18 mouse cellular contexts compared by ENCODE assay signal in genomic region chr7:29014984-29015383, GRCm38 (mm10). TPM values are rescaled to one million over a fixed set of nuclear protein-coding genes. Genes with fewer than 3 reads are reported as not detected.
DNase-seq lines count a peak whose midpoint lies in the region; ATAC-seq and TF ChIP-seq lines count a peak whose summit lies in the region.
"Had no signal": no experiment of that assay in that cellular context is flagged by ENCODE, and none has a peak within 500 bp of the region (broad histone marks: within the 10 kb centered on the region; RNA-seq: fewer than 3 reads in every experiment).

No protein-coding gene starts in this region.

- 93% methylated on average over 1 of the region's 1 CpGs for WGBS in hindbrain, postnatal 0 days
- 100% methylated on average over 1 of the region's 1 CpGs for WGBS in hindbrain, embryonic 14.5 days
- WGBS in lung, embryonic 14.5 days: 83% methylated on average over 1 of the region's 1 CpGs
- 91% methylated on average over 1 of the region's 1 CpGs for WGBS in liver, postnatal 0 days (ENCODE audit: insufficient replicate concordance)

- H3K4me2 ChIP-seq in hindbrain, postnatal 0 days (ENCODE audit: low read depth, low read length): no peak overlapping the region
- no peak overlapping the region for H3K4me2 ChIP-seq in hindbrain, embryonic 14.5 days (replicated peaks)
- no peak overlapping the region for H3K4me2 ChIP-seq in lung, embryonic 14.5 days
- no peak overlapping the region for H3K4me2 ChIP-seq in liver, postnatal 0 days (ENCODE audit: low read depth, low read length)
- H3K4me2 ChIP-seq: hindbrain, embryonic 13.5 days; kidney, embryonic 15.5 days; midbrain, embryonic 12.5 days had no signal

- no peak for TF ChIP-seq EP300 in liver, postnatal 0 days (IDR thresholded peaks at IDR 0.05; ENCODE audit: low read depth)

- no peak overlapping the region for H3K27ac ChIP-seq in hindbrain, postnatal 0 days
- no peak overlapping the region for H3K27ac ChIP-seq in hindbrain, embryonic 14.5 days
- H3K27ac ChIP-seq in lung, embryonic 14.5 days (ENCODE audit: low read depth): no peak overlapping the region
- no peak overlapping the region for H3K27ac ChIP-seq in liver, postnatal 0 days (ENCODE audit: low read depth)
- H3K27ac ChIP-seq: hindbrain, embryonic 13.5 days; kidney, embryonic 15.5 days; midbrain, embryonic 12.5 days had no signal

- H3K9me3 ChIP-seq in hindbrain, postnatal 0 days (ENCODE audit: low read length): no peaks in the 10 kb centered on the region
- no peaks in the 10 kb centered on the region for H3K9me3 ChIP-seq in hindbrain, embryonic 14.5 days (ENCODE audit: control insufficient read depth, low read length)
- 0 out of 2 replicates have a peak, but pooled peaks cover 4% of the 10 kb centered on the region for H3K9me3 ChIP-seq in lung, embryonic 14.5 days (ENCODE audit: low read depth, low read length)
- H3K9me3 ChIP-seq in liver, postnatal 0 days (ENCODE audit: low read length): 0 out of 2 replicates have a peak, but pooled peaks cover 2% of the 10 kb centered on the region
- H3K9me3 ChIP-seq: hindbrain, embryonic 13.5 days; kidney, embryonic 15.5 days; midbrain, embryonic 12.5 days had no signal

- no peak overlapping the region for H3K4me3 ChIP-seq in hindbrain, postnatal 0 days (ENCODE audit: low read length)
- H3K4me3 ChIP-seq in hindbrain, embryonic 14.5 days (replicated peaks; ENCODE audit: low read length): no peak overlapping the region
- H3K4me3 ChIP-seq in lung, embryonic 14.5 days (ENCODE audit: low read depth, low read length): no peak overlapping the region
- no peak overlapping the region for H3K4me3 ChIP-seq in liver, postnatal 0 days (ENCODE audit: low read depth, low read length)
- H3K4me3 ChIP-seq: hindbrain, embryonic 13.5 days; kidney, embryonic 15.5 days; midbrain, embryonic 12.5 days had no signal

- H3K9ac ChIP-seq in hindbrain, postnatal 0 days (replicated peaks; ENCODE audit: low read length): no peak overlapping the region
- no peak overlapping the region for H3K9ac ChIP-seq in hindbrain, embryonic 14.5 days
- H3K9ac ChIP-seq in lung, embryonic 14.5 days: no peak overlapping the region
- H3K9ac ChIP-seq in liver, postnatal 0 days (replicated peaks): no peak overlapping the region
- H3K9ac ChIP-seq: hindbrain, embryonic 13.5 days; kidney, embryonic 15.5 days; midbrain, embryonic 12.5 days had no signal

- DNase-seq in hindbrain, postnatal 0 days (ENCODE audit: low spot score): no peak
- no peak for DNase-seq in hindbrain, embryonic 14.5 days (ENCODE audit: low spot score)
- DNase-seq in lung, embryonic 14.5 days: no peak
- no peak for DNase-seq in lung, adult 18-20 months
- DNase-seq in ES-CJ7 (ENCODE audit: low read depth, low spot score) (peak; percentile 42), adipocyte (ENCODE audit: low spot score) (no peak)
- DNase-seq in liver, postnatal 0 days: no peak
- DNase-seq: adrenal gland, postnatal 25 days; cerebellum, postnatal 10 days; embryo, embryonic 11 days; heart, adult 18-20 months; lung, postnatal 36 days; right cerebral cortex, adult 18-20 months had no signal

- no peak for ATAC-seq in hindbrain, postnatal 0 days
- ATAC-seq in hindbrain, embryonic 14.5 days (ENCODE audit: low FRiP score): no peak
- no peak for ATAC-seq in lung, embryonic 14.5 days (ENCODE audit: insufficient read depth)
- ATAC-seq in liver, postnatal 0 days: no peak
- no peak for ATAC-seq in activated CD4-positive, CD25-positive, alpha-beta regulatory T cell, adult 4 months
- ATAC-seq: forebrain, embryonic 14.5 days had no signal

- no peaks in the 10 kb centered on the region for H3K4me1 ChIP-seq in hindbrain, postnatal 0 days (ENCODE audit: insufficient read depth, low read length)
- H3K4me1 ChIP-seq in hindbrain, embryonic 14.5 days (replicated peaks; ENCODE audit: control insufficient read depth, insufficient read depth, low read length): 0 out of 2 replicates have a peak, but pooled peaks cover 6% of the 10 kb centered on the region
- H3K4me1 ChIP-seq in lung, embryonic 14.5 days (ENCODE audit: insufficient read depth): no peaks in the 10 kb centered on the region
- H3K4me1 ChIP-seq in liver, postnatal 0 days (ENCODE audit: insufficient read depth): peaks cover 4% of the 10 kb centered on the region; the same call in 1 of the 2 replicates

- peak; percentile 15; the same call in 1 of the 2 replicates for TF ChIP-seq CTCF in hindbrain, postnatal 0 days (IDR thresholded peaks at IDR 0.05; ENCODE audit: low read depth)
- TF ChIP-seq CTCF in lung, embryonic 14.5 days (IDR thresholded peaks at IDR 0.05; ENCODE audit: low read depth): peak; percentile 32; the same call in 1 of the 2 replicates
- TF ChIP-seq CTCF in liver, postnatal 0 days (IDR thresholded peaks at IDR 0.05; ENCODE audit: low read depth): peak; percentile 53

- peaks cover 20% of the 10 kb centered on the region; the same call in 1 of the 2 replicates for H3K27me3 ChIP-seq in hindbrain, postnatal 0 days (ENCODE audit: insufficient read depth, low read length)
- H3K27me3 ChIP-seq in hindbrain, embryonic 14.5 days (ENCODE audit: control insufficient read depth, insufficient read depth, low read length): peaks cover 26% of the 10 kb centered on the region
- peaks cover 27% of the 10 kb centered on the region for H3K27me3 ChIP-seq in lung, embryonic 14.5 days (ENCODE audit: insufficient read depth, low read length)
- peaks cover 25% of the 10 kb centered on the region for H3K27me3 ChIP-seq in liver, postnatal 0 days (ENCODE audit: insufficient read depth, low read length)

- H3K36me3 ChIP-seq in hindbrain, postnatal 0 days (ENCODE audit: insufficient read depth, low read length): no peaks in the 10 kb centered on the region
- no peaks in the 10 kb centered on the region for H3K36me3 ChIP-seq in hindbrain, embryonic 14.5 days (replicated peaks; ENCODE audit: control insufficient read depth, insufficient read depth)
- H3K36me3 ChIP-seq in lung, embryonic 14.5 days (ENCODE audit: insufficient read depth): no peaks in the 10 kb centered on the region
- H3K36me3 ChIP-seq in liver, postnatal 0 days (replicated peaks; ENCODE audit: insufficient read depth, low read length): no peaks in the 10 kb centered on the region
- H3K36me3 ChIP-seq: hindbrain, embryonic 13.5 days; kidney, embryonic 15.5 days; midbrain, embryonic 12.5 days had no signal

RNA-seq across cellular contexts. Expression of gene Map4k1, which starts 33.1 kb away (rescaled TPM):
- 4.1 and 5.8 TPM in 2 replicates for total RNA-seq in hindbrain, postnatal 0 days (2014; rRNA removed)
- polyA plus RNA-seq in hindbrain, postnatal 0 days (2015; fragmentation: Nextera tagmentation; extraction: Ambion mirVana): 12.5 and 15.0 TPM in 2 replicates
- polyA plus RNA-seq in hindbrain, embryonic 14.5 days (2014; fragmentation: Nextera tagmentation; extraction: Ambion mirVana): 8.6 and 10.4 TPM in 2 replicates
- 8.5 and 10.7 TPM in 2 replicates for polyA plus RNA-seq in lung, embryonic 14.5 days (2014; fragmentation: Nextera tagmentation; extraction: Ambion mirVana)
- 11.9 and 16.5 TPM in 2 replicates for polyA plus RNA-seq in liver, postnatal 0 days (2015; fragmentation: Nextera tagmentation; extraction: Ambion mirVana)
- 100 to 1,000 TPM in 1 of 2 experiments, 10 to 100 TPM in 1; 88.8 to 120 TPM for polyA plus RNA-seq in activated CD4-positive, CD25-positive, alpha-beta regulatory T cell, adult 4 months (2017; shearing (Covaris generic))

RNA-seq across cellular contexts. Expression of gene Eif3k, which starts 33.3 kb away (rescaled TPM):
- total RNA-seq in hindbrain, postnatal 0 days (2014; rRNA removed): 347 and 472 TPM in 2 replicates
- polyA plus RNA-seq in hindbrain, postnatal 0 days (2015; fragmentation: Nextera tagmentation; extraction: Ambion mirVana): 309 TPM in 2 replicates
- polyA plus RNA-seq in hindbrain, embryonic 14.5 days (2014; fragmentation: Nextera tagmentation; extraction: Ambion mirVana): 291 and 321 TPM in 2 replicates
- polyA plus RNA-seq in lung, embryonic 14.5 days (2014; fragmentation: Nextera tagmentation; extraction: Ambion mirVana): 392 and 398 TPM in 2 replicates
- 162 and 166 TPM in 2 replicates for polyA plus RNA-seq in liver, postnatal 0 days (2015; fragmentation: Nextera tagmentation; extraction: Ambion mirVana)
- 100 to 1,000 TPM; 603 to 630 TPM for polyA plus RNA-seq in activated CD4-positive, CD25-positive, alpha-beta regulatory T cell, adult 4 months (2017; shearing (Covaris generic))

RNA-seq across cellular contexts. Expression of gene Actn4, which starts 52.8 kb away (rescaled TPM):
- total RNA-seq in hindbrain, postnatal 0 days (2014; rRNA removed): 81.3 and 85.7 TPM in 2 replicates
- 114 and 115 TPM in 2 replicates for polyA plus RNA-seq in hindbrain, postnatal 0 days (2015; fragmentation: Nextera tagmentation; extraction: Ambion mirVana)
- 133 and 147 TPM in 2 replicates for polyA plus RNA-seq in hindbrain, embryonic 14.5 days (2014; fragmentation: Nextera tagmentation; extraction: Ambion mirVana)
- 266 and 270 TPM in 2 replicates for polyA plus RNA-seq in lung, embryonic 14.5 days (2014; fragmentation: Nextera tagmentation; extraction: Ambion mirVana)
- 76.3 and 81.2 TPM in 2 replicates for polyA plus RNA-seq in liver, postnatal 0 days (2015; fragmentation: Nextera tagmentation; extraction: Ambion mirVana)
- polyA plus RNA-seq in activated CD4-positive, CD25-positive, alpha-beta regulatory T cell, adult 4 months (2017; shearing (Covaris generic)): 100 to 1,000 TPM in 1 of 2 experiments, 10 to 100 TPM in 1; 84.6 to 128 TPM
